Mouse (Mus musculus): ENCODE data around the gene Cyb5r4. TPM values are rescaled to one million over a fixed set of nuclear protein-coding genes. Genes with fewer than 3 reads are reported as not detected.
"Not testable (repeated sequence)": the region's sequence is repeated elsewhere in the genome, so short reads cannot be mapped to it uniquely, and the experiment has no call there.

The Cyb5r4 gene
- total RNA-seq, 2 experiments from 2014 or later = 41.5 to 65.4 TPM

GRCm38 (mm10) chr9:87127046-87127445, 105.2 kb downstream of the Cyb5r4 start:
- not testable (repeated sequence) for ATAC-seq (replicated peaks; ENCODE audit: low FRiP score, poor library complexity, severe bottlenecking)

Other genes with a start within 250 kb of the Cyb5r4 start
- not detected in 2 replicates for gene Snap91, start 141.4 kb upstream of the Cyb5r4 start, total RNA-seq (2015; ENCODE audit: low replicate concordance)
- not detected in 2 replicates for gene Snap91, start 141.4 kb upstream of the Cyb5r4 start, total RNA-seq (2017; ENCODE audit: low replicate concordance)
- not detected in 2 replicates for gene Ripply2, start 6.5 kb upstream of the Cyb5r4 start, total RNA-seq (2015; ENCODE audit: low replicate concordance)
- not detected in 2 replicates for gene Ripply2, start 6.5 kb upstream of the Cyb5r4 start, total RNA-seq (2017; ENCODE audit: low replicate concordance)
- gene Mrap2, start 122.3 kb downstream of the Cyb5r4 start, total RNA-seq (2015; ENCODE audit: low replicate concordance) = not detected in 2 replicates
- gene Mrap2, start 122.3 kb downstream of the Cyb5r4 start, total RNA-seq (2017; ENCODE audit: low replicate concordance) = not detected in 2 replicates
- gene Cep162, start 233.5 kb downstream of the Cyb5r4 start, total RNA-seq (2015; ENCODE audit: low replicate concordance) = 10.5 and 14.1 TPM in 2 replicates
- gene Cep162, start 233.5 kb downstream of the Cyb5r4 start, total RNA-seq (2017; ENCODE audit: low replicate concordance) = 14.3 and 17.1 TPM in 2 replicates